Mouse (Mus musculus): ENCODE results near the gene 1600014C10Rik. TPM values are rescaled to one million over a fixed set of nuclear protein-coding genes. Genes with fewer than 3 reads are reported as not detected.

Gene 1600014C10Rik
- polyA plus RNA-seq, 1 experiment from 2014 or later, result 14.9 TPM

DNA sequence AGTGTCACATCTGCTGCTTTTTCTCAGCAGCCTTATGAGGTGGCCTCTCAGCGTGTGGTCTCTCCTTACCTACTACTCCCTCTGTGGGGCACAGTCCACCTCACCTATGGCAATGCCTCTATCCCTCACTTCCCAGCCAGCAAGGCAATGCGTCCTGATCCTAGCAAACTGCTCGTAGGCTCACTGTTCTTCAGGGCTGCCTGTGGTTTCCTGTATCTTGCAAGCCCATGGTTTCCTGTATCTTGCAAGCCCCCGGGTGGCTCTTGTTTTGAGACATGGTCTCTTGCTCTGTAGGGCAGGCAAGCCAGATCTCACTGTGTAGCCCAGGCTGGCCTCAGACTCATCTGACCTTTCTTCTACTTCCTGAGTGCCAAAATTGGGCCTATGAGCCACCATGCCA lies 3.8 kb downstream of the 1600014C10Rik start:
- Histone ChIP-seq H3K4me3 (replicated peaks) (no peak overlapping the region), H3K4me2 (no peak overlapping the region), H3K9me3 (no peaks in the 10 kb centered on the region), H3K36me3 (no peaks in the 10 kb centered on the region), H3K27me3 (replicated peaks) (no peaks in the 10 kb centered on the region), H3K4me1 (peaks cover 13% of the 10 kb centered on the region; the same call in 1 of the 2 replicates), H3K9ac (no peak overlapping the region), H3K27ac (no peak overlapping the region)
- no peak for ATAC-seq (ENCODE audit: insufficient read depth, low FRiP score, low read depth)
- WGBS, result 63% methylated on average over 4 of the region's 4 CpGs

DNA sequence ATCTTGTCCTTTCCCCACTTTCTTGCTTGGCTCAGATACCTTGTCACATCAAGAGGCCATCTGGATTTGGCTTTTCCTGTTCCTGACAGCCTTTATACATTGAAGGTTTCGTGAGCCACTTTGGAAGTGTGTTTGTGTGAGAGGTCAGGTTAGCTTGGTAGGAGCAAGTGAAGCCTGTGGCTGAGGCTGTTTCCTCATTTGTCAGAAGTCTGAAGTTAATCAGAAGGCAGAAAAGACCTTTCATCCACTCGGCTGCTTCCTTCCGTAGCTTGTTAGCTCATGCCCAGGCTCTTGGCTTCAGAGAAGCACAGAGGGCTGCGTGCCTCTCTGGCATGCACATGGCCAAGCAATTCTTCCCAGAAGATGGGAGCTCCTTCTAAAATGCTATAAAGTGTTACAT lies 4.8 kb downstream of the 1600014C10Rik start:
- ATAC-seq (ENCODE audit: insufficient read depth, low FRiP score, low read depth), result no peak
- H3K4me3 ChIP-seq (replicated peaks), result no peak overlapping the region
- H3K4me2 ChIP-seq, result no peak overlapping the region
- H3K27ac ChIP-seq, result no peak overlapping the region
- H3K36me3 ChIP-seq, result no peaks in the 10 kb centered on the region
- peaks cover 12% of the 10 kb centered on the region; the same call in 1 of the 2 replicates for H3K4me1 ChIP-seq
- H3K9ac ChIP-seq, result no peak overlapping the region
- WGBS, result 57% methylated on average over 4 of the region's 4 CpGs
- no peaks in the 10 kb centered on the region for H3K27me3 ChIP-seq (replicated peaks)
- no peaks in the 10 kb centered on the region for H3K9me3 ChIP-seq

DNA sequence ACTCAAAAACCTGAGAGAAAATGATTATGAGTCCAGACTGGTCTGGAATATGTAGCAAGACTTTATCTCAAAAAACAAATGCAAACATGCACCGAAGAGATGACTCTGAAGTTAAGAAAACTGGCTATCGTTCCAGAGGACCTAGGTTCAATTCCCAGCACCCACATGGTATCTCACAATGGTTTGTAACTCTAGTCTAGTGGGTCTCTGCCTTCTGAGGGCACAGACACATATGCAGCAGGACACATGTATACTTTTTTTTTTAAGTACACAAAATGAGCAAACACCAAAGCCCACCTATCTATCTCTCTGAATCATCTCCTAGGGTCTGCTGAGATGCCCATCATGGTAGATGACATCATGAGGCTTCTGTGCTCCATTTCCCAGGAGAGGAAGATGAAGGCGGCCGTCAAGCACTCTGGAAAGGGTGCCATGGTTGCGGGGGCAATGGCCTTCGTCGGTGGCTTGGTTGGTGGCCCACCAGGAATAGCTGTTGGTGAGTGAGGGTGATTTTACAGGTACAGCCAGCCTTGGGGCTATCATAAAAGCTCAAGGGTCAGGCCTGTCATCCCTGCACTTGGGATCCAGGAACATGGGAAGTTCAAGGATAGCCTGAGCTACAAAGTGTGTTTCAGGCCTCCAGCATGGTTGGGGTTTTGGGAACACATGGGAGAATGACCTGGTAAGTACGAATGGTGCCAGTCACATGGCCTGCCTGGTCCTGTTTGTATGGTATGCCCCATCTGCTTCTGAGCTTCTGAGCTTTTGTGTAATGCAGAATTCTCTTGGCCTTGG lies 5.5 kb downstream of the 1600014C10Rik start:
- H3K4me3 ChIP-seq (replicated peaks), result no peak overlapping the region
- H3K27me3 ChIP-seq (replicated peaks), result no peaks in the 10 kb centered on the region
- H3K4me1 ChIP-seq, result 0 out of 2 replicates have a peak, but pooled peaks cover 6% of the 10 kb centered on the region
- no peak for ATAC-seq (ENCODE audit: insufficient read depth, low FRiP score, low read depth)
- no peak overlapping the region for H3K9ac ChIP-seq
- WGBS, result 89% methylated on average over 8 of the region's 8 CpGs
- no peak overlapping the region for H3K27ac ChIP-seq
- no peaks in the 10 kb centered on the region for H3K9me3 ChIP-seq
- no peak overlapping the region for H3K4me2 ChIP-seq
- no peaks in the 10 kb centered on the region for H3K36me3 ChIP-seq

DNA sequence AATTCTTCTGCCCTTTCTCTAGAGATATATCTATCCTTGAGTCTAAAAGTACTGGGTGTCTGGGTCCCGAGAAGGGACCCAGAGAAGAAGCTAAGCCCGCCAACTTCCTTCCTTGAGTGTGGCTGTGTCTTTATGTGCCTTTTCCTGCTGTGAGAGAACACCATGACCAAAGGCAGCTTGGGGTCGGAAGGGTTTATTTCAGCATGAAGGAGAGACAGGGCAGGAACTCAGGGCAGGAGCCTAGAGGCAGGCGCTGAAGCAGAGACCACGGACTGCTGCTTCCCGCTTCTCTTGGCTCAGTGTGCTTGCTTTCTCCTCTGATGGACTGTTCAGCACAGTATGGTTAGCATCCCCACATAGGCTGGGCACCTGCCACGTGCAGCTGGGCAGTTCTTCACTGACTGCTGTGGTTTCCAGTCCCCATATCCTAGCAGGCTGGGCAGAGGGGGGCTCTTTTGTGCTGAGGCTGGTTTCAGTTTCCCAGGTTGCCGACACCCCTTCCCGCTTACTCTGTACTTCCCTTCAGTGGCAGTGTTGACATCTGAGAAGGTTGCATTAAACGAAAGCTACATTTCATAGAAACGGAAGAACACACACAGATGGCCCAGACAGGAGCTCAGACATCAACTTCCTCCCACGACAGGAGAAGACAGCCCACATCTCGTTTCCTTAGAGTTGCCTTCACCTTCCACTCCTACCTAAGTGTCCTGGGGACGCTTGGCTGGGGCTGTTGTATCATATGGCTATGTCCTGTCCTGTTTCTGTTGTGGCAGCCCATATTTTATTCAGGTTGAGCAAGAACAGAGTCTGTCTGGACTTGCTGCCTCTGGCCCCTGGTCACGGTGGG lies 6.3 kb downstream of the 1600014C10Rik start:
- Histone ChIP-seq H3K36me3 (no peaks in the 10 kb centered on the region), H3K9me3 (no peaks in the 10 kb centered on the region), H3K4me1 (0 out of 2 replicates have a peak, but pooled peaks cover 2% of the 10 kb centered on the region), H3K4me2 (no peak overlapping the region), H3K27ac (0 out of 2 replicates have a peak overlapping the region, but pooled peaks have one; percentile 35), H3K27me3 (replicated peaks) (no peaks in the 10 kb centered on the region), H3K4me3 (replicated peaks) (no peak overlapping the region), H3K9ac (no peak overlapping the region)
- no peak for ATAC-seq (ENCODE audit: insufficient read depth, low FRiP score, low read depth)
- WGBS, result 77% methylated on average over 15 of the region's 15 CpGs

DNA sequence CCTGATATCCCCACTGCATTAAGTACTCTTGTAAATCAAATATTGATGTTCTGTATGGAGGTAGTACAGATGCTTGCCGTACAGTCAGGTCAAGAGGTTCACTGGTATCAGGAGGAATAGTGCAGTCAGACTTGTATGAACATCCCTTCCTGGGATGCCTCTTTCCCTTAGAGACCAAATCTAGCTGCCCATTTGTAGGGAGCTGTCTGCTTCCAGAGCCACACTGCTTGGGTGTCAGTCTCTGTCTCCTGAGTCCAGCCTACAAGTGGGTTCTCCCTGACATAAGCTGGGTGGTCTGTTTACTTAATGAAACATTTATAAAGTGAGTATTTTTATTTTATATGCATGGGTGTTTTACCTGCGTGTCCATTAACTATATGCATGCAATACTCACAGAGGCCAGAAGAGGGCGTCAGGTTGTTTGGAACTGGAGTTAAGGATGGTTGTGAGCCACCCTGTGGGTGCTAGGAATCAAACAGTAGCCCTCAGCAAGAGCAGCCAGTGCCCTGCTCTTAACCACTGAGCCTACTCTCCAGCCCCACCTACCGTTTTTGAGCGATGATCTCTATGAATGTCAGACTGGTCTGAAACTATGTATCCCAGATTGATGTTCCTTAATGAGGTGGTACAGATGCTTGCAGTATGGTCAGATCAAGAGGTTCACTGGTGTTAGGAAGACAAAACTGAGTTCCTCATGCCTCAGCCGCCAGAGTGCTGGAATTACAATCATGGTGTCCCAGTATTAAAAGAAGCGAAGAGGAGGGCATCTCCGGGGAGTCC lies 7.2 kb downstream of the 1600014C10Rik start:
- H3K4me1 ChIP-seq, result no peaks in the 10 kb centered on the region
- no peak overlapping the region for H3K27ac ChIP-seq
- 86% methylated on average over 8 of the region's 8 CpGs for WGBS
- no peaks in the 10 kb centered on the region for H3K36me3 ChIP-seq
- no peaks in the 10 kb centered on the region for H3K27me3 ChIP-seq (replicated peaks)
- no peak overlapping the region for H3K9ac ChIP-seq
- H3K4me2 ChIP-seq, result no peak overlapping the region
- H3K9me3 ChIP-seq, result no peaks in the 10 kb centered on the region
- no peak for ATAC-seq (ENCODE audit: insufficient read depth, low FRiP score, low read depth)
- no peak overlapping the region for H3K4me3 ChIP-seq (replicated peaks)

DNA sequence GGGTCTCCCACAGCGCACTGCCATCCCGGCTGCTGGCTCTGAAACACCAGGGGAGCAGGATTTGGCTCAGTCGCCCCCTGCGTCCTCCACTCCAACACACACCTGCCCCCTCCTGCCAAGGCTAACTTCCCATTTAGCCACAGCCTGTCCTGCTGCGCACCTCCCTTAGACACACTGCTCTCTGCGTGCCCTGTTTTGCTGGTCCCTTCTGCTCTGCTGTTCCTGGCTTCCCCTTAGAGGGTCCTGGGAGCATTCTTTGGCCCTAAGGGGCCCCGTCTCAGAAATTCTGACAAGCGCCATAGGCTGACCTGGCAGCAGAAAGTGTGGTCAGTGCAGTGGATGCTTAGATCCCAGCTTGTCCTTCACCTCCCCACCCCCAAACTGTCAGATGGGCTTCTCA lies 8.1 kb downstream of the 1600014C10Rik start:
- no peak overlapping the region for H3K4me3 ChIP-seq (replicated peaks)
- H3K36me3 ChIP-seq, result no peaks in the 10 kb centered on the region
- H3K9me3 ChIP-seq, result no peaks in the 10 kb centered on the region
- H3K27ac ChIP-seq, result no peak overlapping the region
- no peak overlapping the region for H3K9ac ChIP-seq
- no peak for ATAC-seq (ENCODE audit: insufficient read depth, low FRiP score, low read depth)
- H3K4me2 ChIP-seq, result no peak overlapping the region
- WGBS, result 79% methylated on average over 8 of the region's 8 CpGs
- no peaks in the 10 kb centered on the region for H3K27me3 ChIP-seq (replicated peaks)
- H3K4me1 ChIP-seq, result no peaks in the 10 kb centered on the region

DNA sequence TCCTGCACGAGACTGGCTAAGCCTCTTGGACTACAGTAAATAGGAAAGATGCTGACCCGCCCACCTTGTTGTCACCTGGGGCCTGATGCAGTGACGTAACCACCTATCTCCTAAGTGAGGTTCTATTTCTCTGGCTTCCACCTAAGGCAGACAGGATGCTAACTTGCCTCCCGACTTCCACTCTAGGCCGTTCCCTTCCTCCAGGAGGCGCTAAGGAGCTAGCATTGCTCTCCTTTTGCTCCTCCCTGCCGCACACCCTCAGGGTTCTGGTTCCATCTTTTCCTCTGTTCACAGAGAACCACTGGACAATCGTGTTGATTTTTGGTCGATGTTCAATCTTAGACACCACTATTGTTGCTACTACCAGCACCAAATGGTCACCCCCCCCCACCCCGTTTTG lies 8.6 kb downstream of the 1600014C10Rik start:
- no peak overlapping the region for H3K4me2 ChIP-seq
- H3K4me3 ChIP-seq (replicated peaks), result no peak overlapping the region
- no peak for ATAC-seq (ENCODE audit: insufficient read depth, low FRiP score, low read depth)
- no peaks in the 10 kb centered on the region for H3K9me3 ChIP-seq
- H3K27me3 ChIP-seq (replicated peaks), result no peaks in the 10 kb centered on the region
- H3K27ac ChIP-seq, result no peak overlapping the region
- no peaks in the 10 kb centered on the region for H3K4me1 ChIP-seq
- H3K36me3 ChIP-seq, result no peaks in the 10 kb centered on the region
- WGBS, result 52% methylated on average over 10 of the region's 10 CpGs
- no peak overlapping the region for H3K9ac ChIP-seq

DNA sequence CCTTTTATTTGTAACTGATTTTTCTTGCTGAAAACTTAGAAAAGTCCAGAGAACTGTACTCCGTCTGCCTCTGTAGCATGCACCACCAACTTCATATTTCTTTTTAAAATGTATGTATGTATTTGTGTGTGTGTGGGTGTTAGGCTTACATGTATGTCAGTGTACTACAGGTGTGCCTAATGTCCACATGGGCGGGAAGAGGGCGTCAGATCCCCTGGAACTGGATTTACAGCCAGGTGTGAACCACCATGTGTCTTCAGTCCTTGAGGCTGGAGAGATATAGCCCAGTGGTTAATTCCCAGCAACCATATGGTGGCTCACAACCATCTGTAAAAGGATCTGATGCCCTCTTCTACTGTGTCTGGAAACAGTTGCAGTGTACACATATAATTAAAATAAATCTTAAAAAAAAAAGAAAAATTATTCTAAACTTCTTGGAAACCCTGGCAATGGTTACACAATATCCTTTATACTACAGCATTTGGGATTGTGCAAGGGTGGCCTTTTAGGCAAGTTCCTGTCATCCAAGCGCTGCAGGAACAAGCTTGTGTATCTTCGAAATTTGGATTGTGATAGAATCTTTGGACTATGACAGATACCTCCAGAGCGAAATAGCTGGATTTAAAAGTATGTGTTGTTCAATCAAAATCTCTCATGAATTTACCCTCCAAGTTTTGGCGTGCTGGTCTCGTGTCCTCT lies 17.0 kb downstream of the 1600014C10Rik start:
- no peak overlapping the region for H3K9ac ChIP-seq
- ATAC-seq (ENCODE audit: insufficient read depth, low FRiP score, low read depth), result no peak
- H3K4me3 ChIP-seq (replicated peaks), result no peak overlapping the region
- no peak overlapping the region for H3K27ac ChIP-seq
- H3K9me3 ChIP-seq, result no peaks in the 10 kb centered on the region
- no peaks in the 10 kb centered on the region for H3K27me3 ChIP-seq (replicated peaks)
- no peaks in the 10 kb centered on the region for H3K4me1 ChIP-seq
- no peaks in the 10 kb centered on the region for H3K36me3 ChIP-seq
- peak overlapping the region; percentile 48; the same call in 1 of the 2 replicates for H3K4me2 ChIP-seq
- 70% methylated on average over 8 of the region's 8 CpGs for WGBS

DNA sequence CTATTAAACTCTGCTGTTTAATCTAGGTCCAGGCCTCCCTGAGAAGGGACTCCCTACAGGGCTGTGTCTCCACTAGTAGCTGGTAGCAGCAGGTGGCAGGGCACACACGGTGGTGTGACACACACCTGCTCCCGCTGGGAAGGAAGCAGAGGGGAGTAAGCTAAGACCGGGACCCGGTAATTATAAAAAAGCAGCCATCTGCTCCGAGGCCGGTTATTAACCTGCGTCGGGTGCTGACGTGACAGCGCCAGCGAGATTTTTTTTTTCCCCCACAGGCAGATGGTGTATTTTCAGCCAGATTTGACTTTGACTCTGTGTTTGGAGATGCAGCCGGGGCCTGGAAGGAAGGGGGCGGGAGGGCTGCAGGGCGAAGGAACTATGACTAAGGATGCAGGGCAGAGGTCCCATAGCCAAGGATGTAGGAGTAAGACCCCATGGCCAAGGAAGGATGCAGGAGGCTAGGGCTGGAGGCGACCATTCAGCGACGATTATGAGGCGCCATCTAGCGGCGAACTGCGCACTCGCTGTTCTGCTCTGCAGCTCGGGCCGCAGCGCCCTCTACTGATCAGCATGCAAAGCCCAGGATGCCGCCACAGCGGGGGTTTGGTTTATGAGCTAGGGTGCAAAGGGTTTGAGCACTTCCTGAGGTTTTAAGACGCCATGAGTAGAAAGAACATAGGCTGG lies 17.7 kb downstream of the 1600014C10Rik start:
- peak overlapping the region; percentile 20; the same call in 1 of the 2 replicates for H3K4me3 ChIP-seq (replicated peaks)
- H3K27me3 ChIP-seq (replicated peaks), result no peaks in the 10 kb centered on the region
- no peaks in the 10 kb centered on the region for H3K4me1 ChIP-seq
- peak; percentile 84 for ATAC-seq (ENCODE audit: insufficient read depth, low FRiP score, low read depth)
- H3K27ac ChIP-seq, result no peak overlapping the region
- H3K36me3 ChIP-seq, result no peaks in the 10 kb centered on the region
- peak overlapping the region; percentile 48 for H3K4me2 ChIP-seq
- WGBS, result 3% methylated on average over 28 of the region's 28 CpGs
- no peaks in the 10 kb centered on the region for H3K9me3 ChIP-seq
- no peak overlapping the region for H3K9ac ChIP-seq

DNA sequence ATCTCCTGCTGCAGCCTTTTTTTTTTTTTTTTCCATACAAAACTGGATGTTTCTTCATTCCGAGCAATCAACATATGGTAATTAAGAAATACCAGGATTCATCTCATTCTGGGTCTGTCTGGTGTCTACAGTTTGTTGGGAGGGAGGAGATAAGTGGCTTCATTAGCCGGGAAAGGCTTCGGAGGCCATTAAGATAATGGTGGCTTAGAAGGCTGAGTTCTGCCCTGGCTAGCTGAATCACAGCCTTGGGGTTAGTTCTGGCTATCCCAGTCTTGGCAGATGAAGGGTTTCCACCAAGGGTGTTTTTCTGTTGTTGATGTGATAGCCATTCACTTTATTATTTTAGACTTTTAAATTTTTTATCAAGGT lies 18.3 kb downstream of the 1600014C10Rik start:
- Histone ChIP-seq H3K4me1 (no peaks in the 10 kb centered on the region), H3K9ac (no peak overlapping the region), H3K27me3 (replicated peaks) (no peaks in the 10 kb centered on the region), H3K4me3 (replicated peaks) (no peak overlapping the region), H3K27ac (no peak overlapping the region), H3K4me2 (no peak overlapping the region), H3K36me3 (no peaks in the 10 kb centered on the region), H3K9me3 (no peaks in the 10 kb centered on the region)
- 39% methylated on average over 3 of the region's 3 CpGs for WGBS
- no peak for ATAC-seq (ENCODE audit: insufficient read depth, low FRiP score, low read depth)

DNA sequence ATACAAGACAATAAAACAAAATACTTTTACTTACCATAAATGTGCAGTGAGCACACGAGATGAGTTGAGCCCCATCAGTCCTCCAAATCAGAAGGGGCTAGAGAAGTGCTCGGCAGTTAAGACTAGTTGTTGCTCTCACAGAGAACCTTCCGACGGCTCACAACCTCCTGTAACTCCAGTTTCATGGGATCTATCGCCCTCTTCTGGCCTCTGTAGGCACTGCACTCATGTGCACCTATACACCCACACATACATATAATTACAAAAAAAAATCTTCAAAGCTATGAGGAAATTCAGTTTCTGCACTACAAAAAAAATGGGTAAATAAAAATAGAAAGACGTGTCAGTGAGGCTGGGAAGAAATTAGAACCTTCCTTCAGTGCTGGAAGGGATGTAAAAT lies 21.3 kb downstream of the 1600014C10Rik start:
- WGBS, result 87% methylated on average over 6 of the region's 6 CpGs
- no peak overlapping the region for H3K9ac ChIP-seq
- ATAC-seq (ENCODE audit: insufficient read depth, low FRiP score, low read depth), result no peak

More for the DNA sequence above, 21.3 kb downstream of the 1600014C10Rik start:
- no peaks in the 10 kb centered on the region for H3K36me3 ChIP-seq
- H3K27me3 ChIP-seq (replicated peaks), result no peaks in the 10 kb centered on the region
- H3K4me3 ChIP-seq (replicated peaks), result no peak overlapping the region
- H3K4me2 ChIP-seq, result no peak overlapping the region
- no peaks in the 10 kb centered on the region for H3K9me3 ChIP-seq
- no peaks in the 10 kb centered on the region for H3K4me1 ChIP-seq
- no peak overlapping the region for H3K27ac ChIP-seq

Data from stomach, embryonic 15.5 days (tissue).